Mouse (Mus musculus): ENCODE measurements around the gene Stk39.

Stk39 gene

GRCm38 (mm10) chr2:68296743-68297142, 175.3 kb downstream of the Stk39 start:
- no peak for DNase-seq (ENCODE audit: low read depth in 2 of 2, low spot score in 2 of 2)

GRCm38 (mm10) chr2:68292539-68293320, 179.3 kb downstream of the Stk39 start:
- no peak for DNase-seq (ENCODE audit: low read depth in 2 of 2, low spot score in 2 of 2)

GRCm38 (mm10) chr2:68291895-68292294, 180.2 kb downstream of the Stk39 start:
- no peak for DNase-seq (ENCODE audit: low read depth in 2 of 2, low spot score in 2 of 2)

- DNase-seq (ENCODE audit: low read depth in 2 of 2, low spot score in 2 of 2), result no peak
These were observed 182.1 kb downstream of the Stk39 start for GRCm38 (mm10) chr2:68289961-68290360.

GRCm38 (mm10) chr2:68289177-68289576, 182.9 kb downstream of the Stk39 start:
- DNase-seq (ENCODE audit: low read depth in 2 of 2, low spot score in 2 of 2), result no peak

GRCm38 (mm10) chr2:68288106-68288505, 184.0 kb downstream of the Stk39 start:
- DNase-seq (ENCODE audit: low read depth in 2 of 2, low spot score in 2 of 2), result no peak

GRCm38 (mm10) chr2:68284391-68284790, 187.7 kb downstream of the Stk39 start:
- DNase-seq (ENCODE audit: low read depth in 2 of 2, low spot score in 2 of 2), result no peak

- no peak for DNase-seq (ENCODE audit: low read depth in 2 of 2, low spot score in 2 of 2)
These were observed 189.0 kb downstream of the Stk39 start for GRCm38 (mm10) chr2:68283021-68283548.

- no peak for DNase-seq (ENCODE audit: low read depth in 2 of 2, low spot score in 2 of 2)
These were observed 190.5 kb downstream of the Stk39 start for GRCm38 (mm10) chr2:68281575-68281974.

GRCm38 (mm10) chr2:68271301-68271700, 200.8 kb downstream of the Stk39 start:
- no peak for DNase-seq (ENCODE audit: low read depth in 2 of 2, low spot score in 2 of 2)

- DNase-seq (ENCODE audit: low read depth in 2 of 2, low spot score in 2 of 2), result no peak
These were observed 201.2 kb downstream of the Stk39 start for GRCm38 (mm10) chr2:68270836-68271235.

- DNase-seq (ENCODE audit: low read depth in 2 of 2, low spot score in 2 of 2), result no peak
These were observed 202.4 kb downstream of the Stk39 start for GRCm38 (mm10) chr2:68269646-68270045.

- no peak for DNase-seq (ENCODE audit: low read depth in 2 of 2, low spot score in 2 of 2)
These were observed 207.2 kb downstream of the Stk39 start for GRCm38 (mm10) chr2:68264826-68265225.

GRCm38 (mm10) chr2:68260911-68261310, 211.2 kb downstream of the Stk39 start:
- DNase-seq (ENCODE audit: low read depth in 2 of 2, low spot score in 2 of 2), result no peak

- DNase-seq (ENCODE audit: low read depth in 2 of 2, low spot score in 2 of 2), result no peak
These were observed 214.5 kb downstream of the Stk39 start for GRCm38 (mm10) chr2:68257571-68257970.

GRCm38 (mm10) chr2:68256472-68256871, 215.6 kb downstream of the Stk39 start:
- no peak for DNase-seq (ENCODE audit: low read depth in 2 of 2, low spot score in 2 of 2)

GRCm38 (mm10) chr2:68254756-68255155, 217.3 kb downstream of the Stk39 start:
- no peak for DNase-seq (ENCODE audit: low read depth in 2 of 2, low spot score in 2 of 2)

- DNase-seq (ENCODE audit: low read depth in 2 of 2, low spot score in 2 of 2), result no peak
These were observed 218.8 kb downstream of the Stk39 start for GRCm38 (mm10) chr2:68253222-68253621.

- DNase-seq (ENCODE audit: low read depth in 2 of 2, low spot score in 2 of 2), result no peak
These were observed 219.9 kb downstream of the Stk39 start for GRCm38 (mm10) chr2:68252048-68252758.

GRCm38 (mm10) chr2:68250897-68251296, 221.2 kb downstream of the Stk39 start:
- DNase-seq (ENCODE audit: low read depth in 2 of 2, low spot score in 2 of 2), result no peak

- DNase-seq (ENCODE audit: low read depth in 2 of 2, low spot score in 2 of 2), result no peak
These were observed 222.1 kb downstream of the Stk39 start for GRCm38 (mm10) chr2:68249855-68250424.

GRCm38 (mm10) chr2:68246284-68246683, 225.8 kb downstream of the Stk39 start:
- DNase-seq (ENCODE audit: low read depth in 2 of 2, low spot score in 2 of 2), result no peak

Data from CD8-positive naive resting alpha-beta T cell, adult 2 months (primary cell).